Mouse (Mus musculus): ENCODE results near the gene Tfip11. TPM values are rescaled to one million over a fixed set of nuclear protein-coding genes. Genes with fewer than 3 reads are reported as not detected.

The Tfip11 gene
- polyA plus RNA-seq, 1 experiment from 2014 or later = 24.9 TPM

GRCm38 (mm10) chr5:112282780-112283482 lies 43.2 kb upstream of the Tfip11 start:
- H3K4me2 ChIP-seq (replicated peaks) = no peak overlapping the region
- no peaks in the 10 kb centered on the region for H3K36me3 ChIP-seq (replicated peaks; ENCODE audit: control insufficient read depth, insufficient read depth)
- no peak overlapping the region for H3K9ac ChIP-seq
- no peaks in the 10 kb centered on the region for H3K9me3 ChIP-seq (ENCODE audit: control insufficient read depth, low read length)
- no peak overlapping the region for H3K27ac ChIP-seq
- DNase-seq (ENCODE audit: low spot score) (no peak), ATAC-seq (ENCODE audit: low FRiP score) (no peak)
- peaks cover 6% of the 10 kb centered on the region; the same call in 1 of the 2 replicates for H3K4me1 ChIP-seq (replicated peaks; ENCODE audit: control insufficient read depth, insufficient read depth, low read length)
- H3K27me3 ChIP-seq (ENCODE audit: control insufficient read depth, insufficient read depth, low read length) = no peaks in the 10 kb centered on the region
- WGBS = 78% methylated on average over 9 of the region's 9 CpGs
- no peak overlapping the region for H3K4me3 ChIP-seq (replicated peaks; ENCODE audit: low read length)

GRCm38 (mm10) chr5:112283543-112284202 lies 42.5 kb upstream of the Tfip11 start:
- H3K36me3 ChIP-seq (replicated peaks; ENCODE audit: control insufficient read depth, insufficient read depth) = no peaks in the 10 kb centered on the region
- ATAC-seq (ENCODE audit: low FRiP score) = no peak

GRCm38 (mm10) chr5:112284203-112284582 lies 42.0 kb upstream of the Tfip11 start:
- Histone ChIP-seq H3K4me1 (replicated peaks; ENCODE audit: control insufficient read depth, insufficient read depth, low read length) (no peaks in the 10 kb centered on the region), H3K9ac (no peak overlapping the region), H3K27me3 (ENCODE audit: control insufficient read depth, insufficient read depth, low read length) (no peaks in the 10 kb centered on the region), H3K9me3 (ENCODE audit: control insufficient read depth, low read length) (no peaks in the 10 kb centered on the region), H3K36me3 (replicated peaks; ENCODE audit: control insufficient read depth, insufficient read depth) (no peaks in the 10 kb centered on the region), H3K27ac (no peak overlapping the region), H3K4me2 (replicated peaks) (no peak overlapping the region), H3K4me3 (replicated peaks; ENCODE audit: low read length) (no peak overlapping the region)
- ATAC-seq (ENCODE audit: low FRiP score) (no peak), DNase-seq (ENCODE audit: low spot score) (no peak)
- 69% methylated on average over 7 of the region's 7 CpGs for WGBS

More at GRCm38 (mm10) chr5:112283543-112284202, 42.5 kb upstream of the Tfip11 start:
- 76% methylated on average over 10 of the region's 10 CpGs for WGBS
- no peak overlapping the region for H3K27ac ChIP-seq
- DNase-seq (ENCODE audit: low spot score) = no peak
- no peak overlapping the region for H3K4me3 ChIP-seq (replicated peaks; ENCODE audit: low read length)
- H3K9me3 ChIP-seq (ENCODE audit: control insufficient read depth, low read length) = no peaks in the 10 kb centered on the region
- no peaks in the 10 kb centered on the region for H3K27me3 ChIP-seq (ENCODE audit: control insufficient read depth, insufficient read depth, low read length)
- no peaks in the 10 kb centered on the region for H3K4me1 ChIP-seq (replicated peaks; ENCODE audit: control insufficient read depth, insufficient read depth, low read length)
- H3K9ac ChIP-seq = no peak overlapping the region
- H3K4me2 ChIP-seq (replicated peaks) = no peak overlapping the region

GRCm38 (mm10) chr5:112285548-112286085 lies 40.5 kb upstream of the Tfip11 start:
- 88% methylated on average over 7 of the region's 7 CpGs for WGBS
- H3K36me3 ChIP-seq (replicated peaks; ENCODE audit: control insufficient read depth, insufficient read depth) = no peaks in the 10 kb centered on the region
- no peaks in the 10 kb centered on the region for H3K4me1 ChIP-seq (replicated peaks; ENCODE audit: control insufficient read depth, insufficient read depth, low read length)
- H3K27me3 ChIP-seq (ENCODE audit: control insufficient read depth, insufficient read depth, low read length) = no peaks in the 10 kb centered on the region
- H3K4me3 ChIP-seq (replicated peaks; ENCODE audit: low read length) = no peak overlapping the region
- DNase-seq (ENCODE audit: low spot score) (no peak), ATAC-seq (ENCODE audit: low FRiP score) (no peak)
- no peak overlapping the region for H3K27ac ChIP-seq
- H3K9me3 ChIP-seq (ENCODE audit: control insufficient read depth, low read length) = no peaks in the 10 kb centered on the region
- no peak overlapping the region for H3K4me2 ChIP-seq (replicated peaks)
- no peak overlapping the region for H3K9ac ChIP-seq

- H3K4me2 ChIP-seq (replicated peaks) = no peak overlapping the region
- WGBS = 87% methylated on average over 2 of the region's 2 CpGs
- no peaks in the 10 kb centered on the region for H3K9me3 ChIP-seq (ENCODE audit: control insufficient read depth, low read length)
- H3K27me3 ChIP-seq (ENCODE audit: control insufficient read depth, insufficient read depth, low read length) = no peaks in the 10 kb centered on the region
- H3K36me3 ChIP-seq (replicated peaks; ENCODE audit: control insufficient read depth, insufficient read depth) = no peaks in the 10 kb centered on the region
- H3K27ac ChIP-seq = no peak overlapping the region
- H3K4me3 ChIP-seq (replicated peaks; ENCODE audit: low read length) = no peak overlapping the region
- no peaks in the 10 kb centered on the region for H3K4me1 ChIP-seq (replicated peaks; ENCODE audit: control insufficient read depth, insufficient read depth, low read length)
- DNase-seq (ENCODE audit: low spot score) (no peak), ATAC-seq (ENCODE audit: low FRiP score) (no peak)
- no peak overlapping the region for H3K9ac ChIP-seq
Observed at GRCm38 (mm10) chr5:112286608-112286983, 39.6 kb upstream of the Tfip11 start.

GRCm38 (mm10) chr5:112286984-112287641 lies 39.0 kb upstream of the Tfip11 start:
- WGBS = 82% methylated on average over 11 of the region's 11 CpGs

GRCm38 (mm10) chr5:112287652-112288051 lies 38.5 kb upstream of the Tfip11 start:
- Histone ChIP-seq H3K4me2 (replicated peaks) (no peak overlapping the region), H3K9me3 (ENCODE audit: control insufficient read depth, low read length) (no peaks in the 10 kb centered on the region), H3K36me3 (replicated peaks; ENCODE audit: control insufficient read depth, insufficient read depth) (no peaks in the 10 kb centered on the region), H3K27me3 (ENCODE audit: control insufficient read depth, insufficient read depth, low read length) (no peaks in the 10 kb centered on the region), H3K9ac (no peak overlapping the region), H3K27ac (no peak overlapping the region), H3K4me3 (replicated peaks; ENCODE audit: low read length) (no peak overlapping the region), H3K4me1 (replicated peaks; ENCODE audit: control insufficient read depth, insufficient read depth, low read length) (no peaks in the 10 kb centered on the region)
- 93% methylated on average over 2 of the region's 2 CpGs for WGBS
- ATAC-seq (ENCODE audit: low FRiP score) (no peak), DNase-seq (ENCODE audit: low spot score) (no peak)

More at GRCm38 (mm10) chr5:112286984-112287641, 39.0 kb upstream of the Tfip11 start:
- no peaks in the 10 kb centered on the region for H3K4me1 ChIP-seq (replicated peaks; ENCODE audit: control insufficient read depth, insufficient read depth, low read length)
- H3K9me3 ChIP-seq (ENCODE audit: control insufficient read depth, low read length) = no peaks in the 10 kb centered on the region
- H3K27me3 ChIP-seq (ENCODE audit: control insufficient read depth, insufficient read depth, low read length) = no peaks in the 10 kb centered on the region
- no peaks in the 10 kb centered on the region for H3K36me3 ChIP-seq (replicated peaks; ENCODE audit: control insufficient read depth, insufficient read depth)
- ATAC-seq (ENCODE audit: low FRiP score) (no peak), DNase-seq (ENCODE audit: low spot score) (no peak)
- H3K4me3 ChIP-seq (replicated peaks; ENCODE audit: low read length) = no peak overlapping the region
- H3K27ac ChIP-seq = no peak overlapping the region
- H3K4me2 ChIP-seq (replicated peaks) = no peak overlapping the region
- H3K9ac ChIP-seq = no peak overlapping the region

GRCm38 (mm10) chr5:112288193-112289141 lies 37.7 kb upstream of the Tfip11 start:
- no peak overlapping the region for H3K9ac ChIP-seq
- no peak for DNase-seq (ENCODE audit: low spot score)
- no peak for ATAC-seq (ENCODE audit: low FRiP score)
- H3K27me3 ChIP-seq (ENCODE audit: control insufficient read depth, insufficient read depth, low read length) = no peaks in the 10 kb centered on the region
- no peaks in the 10 kb centered on the region for H3K36me3 ChIP-seq (replicated peaks; ENCODE audit: control insufficient read depth, insufficient read depth)
- no peak overlapping the region for H3K4me3 ChIP-seq (replicated peaks; ENCODE audit: low read length)
- 86% methylated on average over 7 of the region's 9 CpGs for WGBS
- no peaks in the 10 kb centered on the region for H3K4me1 ChIP-seq (replicated peaks; ENCODE audit: control insufficient read depth, insufficient read depth, low read length)
- no peak overlapping the region for H3K4me2 ChIP-seq (replicated peaks)
- no peaks in the 10 kb centered on the region for H3K9me3 ChIP-seq (ENCODE audit: control insufficient read depth, low read length)
- H3K27ac ChIP-seq = no peak overlapping the region
